Mouse (Mus musculus) cerebellum, adult 2 months (tissue): Measurements from ENCODE around the gene Gm5136.

Source experiments
- CTCF ChIP-seq: fragments of 200-500 bp; IDR thresholded peaks from 2 replicates; pipeline ENCODE4 v1.5.1; 2011; ENCODE audit warnings: low read depth, mild to moderate bottlenecking, control low read depth, low read length, moderate library complexity, borderline replicate concordance; ENCODE audit not compliant: insufficient read depth
- POLR2A ChIP-seq: fragments of 200-500 bp; IDR thresholded peaks from 2 replicates; pipeline ENCODE4 v1.6.1; 2011; ENCODE audit warnings: low read length, control low read depth, borderline replicate concordance; ENCODE audit not compliant: insufficient read depth

DNA sequence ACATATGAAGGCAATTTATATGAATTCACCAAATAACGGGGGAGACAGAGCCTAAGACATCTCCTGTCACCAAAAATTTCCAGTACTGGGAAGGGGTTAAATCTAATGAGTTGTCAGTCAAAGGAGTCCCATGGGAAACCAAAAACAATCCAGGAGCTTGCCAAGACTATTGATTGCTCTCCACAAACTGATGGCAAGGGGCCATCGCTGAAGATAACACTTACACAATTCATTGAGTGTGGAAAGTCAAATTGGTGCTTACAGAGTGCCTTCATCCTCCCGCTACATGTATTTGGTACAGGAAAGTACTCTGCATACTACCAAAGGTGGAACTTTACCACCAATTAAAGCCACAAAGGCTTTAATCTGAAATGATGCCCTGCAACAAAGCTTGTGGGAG lies 5.7 kb upstream of the Gm5136 start:
- TF ChIP-seq POLR2A: no peak
- no peak for TF ChIP-seq CTCF
